Mouse (Mus musculus) forebrain, embryonic 11.5 days (tissue): ENCODE results near the gene Afg1l. TPM values are rescaled to one million over a fixed set of nuclear protein-coding genes. Genes with fewer than 3 reads are reported as not detected.
A peak's percentile ranks its signal among the peaks of the same experiment; 100 is the strongest.

Source experiments
- ATAC-seq: fragments of 200-750 bp; cut with Nextera tagmentation; replicated peaks from 2 replicates; pipeline ENCODE4 v1.8.0; 2017; ENCODE audit warnings: moderate TSS enrichment; ENCODE audit not compliant: low FRiP score
- DNase-seq: peaks from one replicate; pipeline ENCODE4 v3.0.0-alpha.2; 2017; ENCODE audit warnings: low spot score
- H3K27ac ChIP-seq: fragments of 300-500 bp; sonication (generic); 2 replicates; pipeline ENCODE4 v1.5.1; 2014; ENCODE audit warnings: low read depth, low read length
- H3K27me3 ChIP-seq: fragments of 300-500 bp; sonication (generic); 2 replicates; pipeline ENCODE4 v1.6.1; 2014; ENCODE audit warnings: mild to moderate bottlenecking, low read length, mixed read lengths; ENCODE audit not compliant: control insufficient read depth, insufficient read depth
- H3K36me3 ChIP-seq: fragments of 300-500 bp; sonication (generic); 2 replicates; pipeline ENCODE4 v1.6.1; 2014; ENCODE audit warnings: mild to moderate bottlenecking, low read length, moderate library complexity, mixed read lengths; ENCODE audit not compliant: control insufficient read depth, insufficient read depth
- H3K4me1 ChIP-seq: fragments of 300-500 bp; sonication (generic); replicated peaks from 2 replicates; pipeline ENCODE4 v1.6.1; 2014; ENCODE audit warnings: low read length, mixed read lengths; ENCODE audit not compliant: control insufficient read depth, insufficient read depth
- H3K4me2 ChIP-seq: fragments of 300-500 bp; sonication (generic); 2 replicates; pipeline ENCODE4 v1.6.1; 2014; ENCODE audit warnings: low read depth, mild to moderate bottlenecking, low read length, moderate library complexity, mixed read lengths; ENCODE audit not compliant: severe bottlenecking
- H3K4me3 ChIP-seq: fragments of 300-500 bp; sonication (generic); 2 replicates; pipeline ENCODE4 v1.5.1; 2014; ENCODE audit warnings: low read depth, low read length
- H3K9ac ChIP-seq: fragments of 300-500 bp; sonication (generic); 2 replicates; pipeline ENCODE4 v1.6.1; 2014; ENCODE audit warnings: low read length
- H3K9me3 ChIP-seq: fragments of 300-500 bp; sonication (generic); 2 replicates; pipeline ENCODE4 v1.6.1; 2016; ENCODE audit warnings: low read length, mixed read lengths; ENCODE audit not compliant: control insufficient read depth
- WGBS: fragments of 180-500 bp; shearing (Covaris S2); extraction: QIAGEN DNeasy Blood & Tissue Kit; methylation state at CpG from one replicate; pipeline ENCODE4 v1.1.7; 2014; 5-methylcytosine and 5-hydroxymethylcytosine counted together
- polyA plus RNA-seq: library from polyadenylated mRNA; unstranded; fragments of >200 nt; fragmentation: Nextera tagmentation; extraction: Ambion mirVana; gene quantifications from 2 replicates; pipeline ENCODE4 v1.2.1, GENCODE M21; 2014

The Afg1l gene
- polyA plus RNA-seq, 1 experiment from 2014 or later, result 3.9 TPM

- Histone ChIP-seq H3K9ac (no peak overlapping the region), H3K4me3 (no peak overlapping the region), H3K27ac (no peak overlapping the region), H3K9me3 (no peaks in the 10 kb centered on the region), H3K36me3 (no peaks in the 10 kb centered on the region), H3K27me3 (no peaks in the 10 kb centered on the region), H3K4me2 (no peak overlapping the region), H3K4me1 (no peaks in the 10 kb centered on the region)
- peak; percentile 68 for DNase-seq
- WGBS, result 62% methylated on average over 5 of the region's 5 CpGs
- no peak for ATAC-seq
Measured at GRCm38 (mm10) chr10:42291360-42291759, 187.0 kb downstream of the Afg1l start.

DNA sequence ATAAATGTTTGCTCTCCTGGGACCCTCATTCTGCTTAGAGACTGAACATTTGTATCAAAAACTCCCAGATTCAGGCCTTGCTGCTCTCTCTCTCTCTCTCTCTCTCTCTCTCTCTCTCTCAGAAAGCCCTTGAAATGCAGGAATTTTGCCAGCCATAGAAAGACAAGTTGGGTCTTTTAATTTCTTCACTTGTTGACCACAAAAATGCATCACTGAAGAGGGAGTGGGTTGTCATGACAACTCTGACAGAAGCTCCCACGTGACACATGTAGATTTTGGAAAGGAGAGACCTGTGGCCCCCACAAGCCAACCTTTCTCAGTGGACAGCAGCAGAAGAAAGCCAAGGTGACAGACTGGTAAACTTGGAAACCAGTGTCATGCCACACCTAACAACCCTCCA is 190.7 kb downstream of the Afg1l start:
- 63% methylated on average over 1 of the region's 1 CpGs for WGBS
- Histone ChIP-seq H3K27ac (no peak overlapping the region), H3K4me3 (no peak overlapping the region), H3K36me3 (no peaks in the 10 kb centered on the region), H3K9me3 (no peaks in the 10 kb centered on the region; the same call in 1 of the 2 replicates), H3K27me3 (no peaks in the 10 kb centered on the region), H3K4me1 (no peaks in the 10 kb centered on the region), H3K4me2 (no peak overlapping the region), H3K9ac (no peak overlapping the region)
- DNase-seq (no peak), ATAC-seq (no peak)

- peak overlapping the region; percentile 63 for H3K9ac ChIP-seq
- no peak overlapping the region for H3K27ac ChIP-seq
- H3K36me3 ChIP-seq, result no peaks in the 10 kb centered on the region
- ATAC-seq (0 out of 2 replicates have a peak, but pooled peaks have one; percentile 0), DNase-seq (no peak)
- no peaks in the 10 kb centered on the region for H3K9me3 ChIP-seq
- H3K27me3 ChIP-seq, result peaks cover 14% of the 10 kb centered on the region
- peaks cover 20% of the 10 kb centered on the region for H3K4me1 ChIP-seq
- H3K4me2 ChIP-seq, result peak overlapping the region; percentile 99
- peak overlapping the region; percentile 77 for H3K4me3 ChIP-seq
- 2% methylated on average over 38 of the region's 38 CpGs for WGBS
Measured at GRCm38 (mm10) chr10:42278307-42278850, 200.0 kb downstream of the Afg1l start.

- WGBS, result under 1% methylated on average over 78 of the region's 78 CpGs
- peak overlapping the region; percentile 77 for H3K4me3 ChIP-seq
- H3K4me2 ChIP-seq, result peak overlapping the region; percentile 99
- H3K27ac ChIP-seq, result peak overlapping the region; percentile 94
- peak; percentile 92 for ATAC-seq
- DNase-seq, result peak; percentile 98
- H3K36me3 ChIP-seq, result no peaks in the 10 kb centered on the region
- peak overlapping the region; percentile 72 for H3K9ac ChIP-seq
- no peaks in the 10 kb centered on the region for H3K9me3 ChIP-seq
- peaks cover 16% of the 10 kb centered on the region for H3K27me3 ChIP-seq
- H3K4me1 ChIP-seq, result peaks cover 21% of the 10 kb centered on the region
Measured at GRCm38 (mm10) chr10:42277476-42278306, 200.7 kb downstream of the Afg1l start.

GRCm38 (mm10) chr10:42276507-42277345 is 201.6 kb downstream of the Afg1l start, which contains the start of gene Foxo3:
TSS of gene Foxo3 (minus strand) at chr10:42276755.
- Histone ChIP-seq H3K36me3 (no peaks in the 10 kb centered on the region), H3K27me3 (peaks cover 16% of the 10 kb centered on the region), H3K4me1 (peaks cover 21% of the 10 kb centered on the region), H3K4me3 (peak within 1 kb of the TSS; percentile 77), H3K9ac (peak within 1 kb of the TSS; percentile 72), H3K4me2 (peak within 1 kb of the TSS; percentile 99), H3K9me3 (no peaks in the 10 kb centered on the region), H3K27ac (peak within 1 kb of the TSS; percentile 94)
- DNase-seq (peak; percentile 95), ATAC-seq (peak; percentile 71)
- WGBS, result under 1% methylated on average over 73 of the region's 88 CpGs

DNA sequence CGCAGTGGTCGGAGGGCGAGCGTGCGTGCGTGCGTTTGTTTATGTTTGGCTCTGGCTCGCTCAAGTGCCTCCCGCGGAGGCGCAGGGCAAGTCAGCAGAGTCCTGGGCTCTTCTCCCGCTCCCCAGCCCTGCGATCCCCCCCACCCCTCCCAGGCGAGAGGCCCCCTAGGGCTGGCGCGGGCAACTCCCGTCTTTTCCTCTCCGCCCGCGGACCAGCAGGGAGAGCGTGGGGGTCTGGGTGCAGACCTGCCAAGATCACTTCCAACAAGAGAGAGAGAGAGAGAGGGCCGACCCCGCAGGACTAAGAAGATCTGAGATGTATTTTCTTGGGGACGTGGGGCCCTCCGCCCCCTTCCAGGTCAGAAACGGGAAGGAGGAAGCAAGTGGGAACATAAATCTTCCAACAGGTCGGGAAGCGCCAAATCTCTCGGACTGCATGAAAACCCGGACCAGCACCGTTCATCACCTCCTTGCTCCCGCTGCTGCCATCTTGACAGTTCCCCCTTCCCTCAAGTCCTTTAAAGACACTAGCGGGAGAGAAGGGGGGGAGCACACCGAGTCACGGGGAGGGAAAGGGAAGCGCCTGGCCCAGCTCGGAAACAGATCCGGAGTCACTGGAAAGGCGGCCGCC is 202.4 kb downstream of the Afg1l start:
- no peak for ATAC-seq
- peaks cover 23% of the 10 kb centered on the region for H3K4me1 ChIP-seq
- WGBS, result under 1% methylated on average over 28 of the region's 40 CpGs

DNA sequence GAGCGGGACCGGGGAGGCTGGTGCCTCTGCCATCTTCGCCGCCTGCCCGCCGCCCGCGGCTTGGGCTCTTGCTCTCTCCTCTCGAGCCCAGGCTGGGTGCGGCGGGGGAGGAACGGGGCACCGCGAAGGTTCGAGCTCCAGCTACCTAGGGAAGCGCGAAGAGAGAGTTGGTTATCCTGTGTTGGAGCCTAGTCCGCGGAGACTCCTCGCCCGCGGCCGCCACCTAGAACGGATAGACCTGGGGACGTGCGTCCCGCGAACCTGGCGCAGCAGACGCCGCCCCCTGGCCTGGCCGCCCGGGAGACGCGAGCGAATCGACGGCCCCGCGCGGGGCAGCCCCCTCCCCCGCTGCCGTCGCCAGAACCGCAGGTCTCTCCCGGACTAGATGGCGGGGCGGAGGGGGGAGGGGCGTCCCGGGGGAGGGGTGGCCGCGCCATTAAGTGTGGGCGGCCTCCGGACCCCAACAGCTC is 202.9 kb downstream of the Afg1l start:
- Histone ChIP-seq H3K9me3 (no peaks in the 10 kb centered on the region), H3K4me3 (peak overlapping the region; percentile 77), H3K27me3 (peaks cover 16% of the 10 kb centered on the region), H3K27ac (no peak overlapping the region), H3K36me3 (no peaks in the 10 kb centered on the region), H3K4me1 (peaks cover 23% of the 10 kb centered on the region), H3K4me2 (peak overlapping the region; percentile 99), H3K9ac (peak overlapping the region; percentile 72)
- WGBS, result under 1% methylated on average over 44 of the region's 54 CpGs
- ATAC-seq, result no peak
- peak; percentile 79 for DNase-seq

More for the DNA sequence above, 202.4 kb downstream of the Afg1l start:
- no peaks in the 10 kb centered on the region for H3K9me3 ChIP-seq
- H3K27ac ChIP-seq, result peak overlapping the region; percentile 70
- peaks cover 16% of the 10 kb centered on the region for H3K27me3 ChIP-seq
- H3K36me3 ChIP-seq, result no peaks in the 10 kb centered on the region
- peak; percentile 78 for DNase-seq
- H3K4me3 ChIP-seq, result peak overlapping the region; percentile 77
- H3K9ac ChIP-seq, result peak overlapping the region; percentile 72
- peak overlapping the region; percentile 99 for H3K4me2 ChIP-seq
